Mouse (Mus musculus): ENCODE data around the gene 4931408C20Rik.
A peak's percentile ranks its signal among the peaks of the same experiment; 100 is the strongest.

Gene 4931408C20Rik

GRCm38 (mm10) chr1:26686842-26687760, at the start of gene 4931408C20Rik:
TSS of gene 4931408C20Rik (minus strand) at chr1:26687460.
- DNase-seq (ENCODE audit: low spot score): peak; percentile 13

DNA sequence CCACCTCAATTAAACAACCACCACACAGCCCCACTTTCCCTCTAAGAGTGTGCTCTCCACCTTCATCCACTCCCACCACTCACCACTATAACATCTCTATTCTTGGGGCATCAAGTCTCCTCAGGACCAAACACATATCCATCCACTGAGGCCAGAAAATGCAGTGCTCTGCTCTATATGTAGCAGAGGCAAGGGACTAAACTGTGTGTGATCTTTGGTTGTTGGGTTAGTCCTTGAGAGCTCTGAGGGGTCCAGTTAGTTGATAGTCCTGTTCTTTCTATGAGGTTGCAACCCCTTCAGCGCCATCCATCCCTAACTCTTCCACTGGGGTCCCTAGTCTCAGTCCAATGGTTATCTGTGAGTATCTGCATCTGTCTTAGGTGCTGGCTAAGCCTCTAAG, 666 bp upstream of the 4931408C20Rik start:
- no peak for DNase-seq (ENCODE audit: low spot score)

DNA sequence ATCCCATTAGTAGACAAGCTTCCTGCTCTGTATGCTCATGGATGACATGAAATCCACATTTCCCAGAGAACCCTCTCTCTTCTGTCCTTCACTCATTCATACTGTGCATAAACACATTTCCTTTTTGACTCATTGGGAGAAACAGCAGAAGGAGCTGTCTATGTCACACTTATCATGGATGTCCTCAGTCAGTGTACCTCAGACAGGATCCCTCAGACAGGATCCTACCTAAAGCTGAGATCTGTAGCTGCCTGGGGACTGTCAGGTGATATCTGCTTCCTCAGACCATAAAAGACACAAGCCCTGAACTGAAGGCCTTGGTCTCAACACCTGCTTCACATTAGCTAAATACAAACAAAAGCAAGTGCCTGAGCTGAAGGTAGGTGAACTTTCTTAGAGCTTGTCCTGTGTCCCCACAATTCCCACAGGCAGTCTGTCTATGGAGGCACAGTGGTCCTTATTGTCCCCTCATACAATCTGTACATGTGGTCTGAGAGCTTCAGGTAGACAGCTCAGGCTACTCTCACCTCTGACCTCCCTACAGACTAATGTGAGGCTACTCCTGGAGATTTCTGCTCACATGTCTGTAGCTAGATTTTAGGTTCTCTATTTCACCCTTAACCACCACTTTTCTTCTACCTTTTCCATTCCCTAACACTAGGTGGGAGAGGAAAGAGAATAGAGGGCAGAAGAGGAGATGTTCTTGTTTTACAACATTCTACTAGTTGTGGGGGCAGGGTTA, 1.1 kb downstream of the 4931408C20Rik start:
- DNase-seq (ENCODE audit: low spot score): no peak

DNA sequence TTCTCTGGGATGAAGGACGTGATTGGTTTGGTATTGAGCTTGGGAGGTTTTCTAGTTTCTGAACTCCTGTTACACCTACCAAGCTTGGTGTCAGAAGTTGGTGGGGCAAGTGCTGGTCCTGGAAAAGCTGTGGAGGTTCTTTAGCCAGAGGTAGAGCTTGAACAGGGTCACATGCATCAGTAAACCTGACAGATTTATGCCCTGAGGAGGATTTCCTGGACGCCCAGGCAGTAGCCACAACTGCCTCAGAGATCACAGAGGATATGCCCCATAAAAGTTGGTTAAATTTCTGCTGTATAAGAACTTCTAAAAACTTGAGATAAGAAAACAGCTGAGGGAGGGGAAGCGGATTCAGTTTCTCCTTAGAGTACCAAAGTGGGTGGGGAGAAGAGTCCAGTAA, 1.9 kb downstream of the 4931408C20Rik start:
- no peak for DNase-seq (ENCODE audit: low spot score)

GRCm38 (mm10) chr1:26649704-26650388, 37.4 kb downstream of the 4931408C20Rik start:
- DNase-seq (ENCODE audit: low spot score): no peak

GRCm38 (mm10) chr1:26636051-26636450, 51.2 kb downstream of the 4931408C20Rik start:
- DNase-seq (ENCODE audit: low spot score): no peak
